ENCODE assay signal across 8 mouse cellular contexts in the genomic region with DNA sequence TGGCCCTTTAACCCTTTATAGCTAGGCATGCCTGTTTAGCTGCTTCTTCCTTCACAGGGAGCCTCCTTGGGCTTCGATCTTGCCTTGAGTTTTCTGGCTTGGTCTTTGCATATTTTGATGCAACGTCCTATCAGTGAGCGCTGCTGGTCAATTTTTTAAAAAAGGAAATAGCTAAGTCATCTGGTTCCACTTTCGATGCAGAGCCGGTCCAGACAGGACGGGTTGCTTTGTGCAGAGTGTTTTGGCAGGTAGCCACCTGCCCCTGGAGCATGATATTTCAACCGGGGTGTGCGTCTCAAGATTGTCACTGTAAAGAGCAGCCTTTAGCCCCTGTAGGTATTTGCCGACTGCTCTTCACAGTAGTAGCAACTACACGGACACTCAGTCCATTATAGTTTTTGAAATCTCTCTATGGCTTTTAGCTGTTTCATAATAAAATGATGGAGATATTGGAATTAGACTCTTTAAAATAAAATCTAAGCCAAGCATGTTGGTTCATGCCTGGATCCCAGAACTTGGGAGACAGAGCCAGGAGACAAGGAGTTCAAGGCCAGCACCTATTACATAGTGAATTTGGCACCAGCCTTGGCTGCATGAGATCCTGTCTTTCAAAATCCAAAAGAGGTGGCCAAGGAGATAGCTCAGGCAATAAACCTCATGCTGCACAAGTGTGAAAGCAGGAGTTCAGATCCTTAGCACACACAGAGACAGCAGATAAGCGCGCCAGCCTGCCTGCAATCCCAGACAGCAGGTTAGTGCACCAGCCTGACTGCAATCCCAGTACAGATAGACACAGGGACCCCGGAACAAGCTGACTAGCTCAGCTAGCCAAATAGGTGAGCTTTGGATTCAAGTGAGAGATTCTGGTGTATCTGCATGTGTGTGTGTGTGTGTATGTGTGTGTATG. TPM values are rescaled to one million over a fixed set of nuclear protein-coding genes. Genes with fewer than 3 reads are reported as not detected.
DNase-seq lines count a peak whose midpoint lies in the region; ATAC-seq and TF ChIP-seq lines count a peak whose summit lies in the region.

No protein-coding gene starts in this region.

- DNase-seq in kidney, postnatal 14 days = peak; percentile 32
- DNase-seq in brain, embryonic 14.5 days (ENCODE audit: low read depth) = peak; percentile 9
- DNase-seq in left cerebral cortex, postnatal 14 days (ENCODE audit: low spot score in 2 of 2) = no peak
- DNase-seq in hindbrain, embryonic 11.5 days (ENCODE audit: low spot score) = no peak
- no peak for DNase-seq in right cerebral cortex, postnatal 25 days

- 71% methylated on average over 13 of the region's 13 CpGs for WGBS in kidney, embryonic 15.5 days
- WGBS in heart, embryonic 16.5 days = 46% methylated on average over 13 of the region's 13 CpGs
- 79% methylated on average over 13 of the region's 13 CpGs for WGBS in hindbrain, embryonic 11.5 days

- no peaks in the 10 kb centered on the region for H3K4me1 ChIP-seq in kidney, embryonic 15.5 days
- 0 out of 2 replicates have a peak, but pooled peaks cover 4% of the 10 kb centered on the region for H3K4me1 ChIP-seq in heart, embryonic 16.5 days (ENCODE audit: control insufficient read depth, insufficient read depth, low read length)
- no peaks in the 10 kb centered on the region for H3K4me1 ChIP-seq in hindbrain, embryonic 11.5 days (replicated peaks; ENCODE audit: control insufficient read depth, insufficient read depth, low read length)

- H3K27ac ChIP-seq in kidney, embryonic 15.5 days = no peak overlapping the region
- no peak overlapping the region for H3K27ac ChIP-seq in heart, embryonic 16.5 days (ENCODE audit: low read length)
- H3K27ac ChIP-seq in hindbrain, embryonic 11.5 days (ENCODE audit: low read depth, low read length) = no peak overlapping the region

- TF ChIP-seq POLR2A in brain, embryonic 14.5 days (IDR thresholded peaks at IDR 0.05; ENCODE audit: borderline replicate concordance, extremely low read depth, insufficient read depth, insufficient read length, poor library complexity, severe bottlenecking) = no peak

- no peaks in the 10 kb centered on the region for H3K27me3 ChIP-seq in kidney, embryonic 15.5 days
- peaks cover 26% of the 10 kb centered on the region for H3K27me3 ChIP-seq in heart, embryonic 16.5 days (ENCODE audit: control insufficient read depth, insufficient read depth, low read length)
- H3K27me3 ChIP-seq in hindbrain, embryonic 11.5 days (ENCODE audit: control insufficient read depth, insufficient read depth, low read length) = no peaks in the 10 kb centered on the region

- no peak overlapping the region for H3K4me3 ChIP-seq in kidney, embryonic 15.5 days (replicated peaks)
- H3K4me3 ChIP-seq in heart, embryonic 16.5 days (ENCODE audit: low read length) = no peak overlapping the region
- H3K4me3 ChIP-seq in hindbrain, embryonic 11.5 days (ENCODE audit: low read depth, low read length) = no peak overlapping the region

- ATAC-seq in kidney, embryonic 15.5 days (replicated peaks; ENCODE audit: low FRiP score) = no peak
- peak; percentile 56; the same call in 1 of the 2 replicates for ATAC-seq in heart, embryonic 16.5 days (replicated peaks; ENCODE audit: extremely low read depth, insufficient read depth, low FRiP score)
- peak; percentile 62 for ATAC-seq in megakaryocyte-erythroid progenitor cell, adult 5-6 weeks (replicated peaks; ENCODE audit: low FRiP score, low TSS enrichment, poor library complexity, severe bottlenecking)
- ATAC-seq in hindbrain, embryonic 11.5 days (ENCODE audit: low FRiP score) = no peak

- intact Hi-C loops in left cerebral cortex, postnatal 14 days (cut with DNase I) = no loop called here

- H3K9ac ChIP-seq in kidney, embryonic 15.5 days = no peak overlapping the region
- no peak overlapping the region for H3K9ac ChIP-seq in heart, embryonic 16.5 days (ENCODE audit: low read length)
- H3K9ac ChIP-seq in hindbrain, embryonic 11.5 days (ENCODE audit: low read depth, low read length) = no peak overlapping the region

- TF ChIP-seq CTCF in brain, embryonic 14.5 days (IDR thresholded peaks at IDR 0.05; ENCODE audit: borderline replicate concordance, extremely low read depth, insufficient read depth, insufficient read length) = no peak

- H3K9me3 ChIP-seq in kidney, embryonic 15.5 days (replicated peaks) = no peaks in the 10 kb centered on the region
- no peaks in the 10 kb centered on the region for H3K9me3 ChIP-seq in heart, embryonic 16.5 days (replicated peaks; ENCODE audit: control insufficient read depth, low read length)
- no peaks in the 10 kb centered on the region for H3K9me3 ChIP-seq in hindbrain, embryonic 11.5 days (ENCODE audit: control insufficient read depth, low read length)

- no peak overlapping the region for H3K4me2 ChIP-seq in kidney, embryonic 15.5 days
- H3K4me2 ChIP-seq in heart, embryonic 16.5 days (ENCODE audit: low read depth, low read length) = 0 out of 2 replicates have a peak overlapping the region, but pooled peaks have one; percentile 27
- no peak overlapping the region for H3K4me2 ChIP-seq in hindbrain, embryonic 11.5 days (replicated peaks; ENCODE audit: low read depth, low read length)

- H3K36me3 ChIP-seq in kidney, embryonic 15.5 days = no peaks in the 10 kb centered on the region
- H3K36me3 ChIP-seq in heart, embryonic 16.5 days (ENCODE audit: control insufficient read depth, insufficient read depth) = no peaks in the 10 kb centered on the region
- no peaks in the 10 kb centered on the region for H3K36me3 ChIP-seq in hindbrain, embryonic 11.5 days (ENCODE audit: control insufficient read depth, insufficient read depth, low read length)

RNA-seq across cellular contexts. Expression of a gene that starts 41.6 kb away (rescaled TPM):
- polyA plus RNA-seq in kidney, embryonic 15.5 days (2015; fragmentation: Nextera tagmentation; extraction: Ambion mirVana) = 73.8 and 76.3 TPM in 2 replicates
- polyA plus RNA-seq in brain, embryonic 14.5 days (2012; rRNA removed) = 54.3 and 57.5 TPM in 2 replicates
- 44.1 and 45.4 TPM in 2 replicates for polyA plus RNA-seq in heart, embryonic 16.5 days (2015; fragmentation: Nextera tagmentation; extraction: Ambion mirVana)
- 29.6 and 36.8 TPM in 2 replicates for total RNA-seq in megakaryocyte-erythroid progenitor cell, adult 5-6 weeks (2014; fragmentation: Nextera tagmentation)
- 27.7 and 28.0 TPM in 2 replicates for total RNA-seq in megakaryocyte-erythroid progenitor cell, adult 5-6 weeks (2017)
- 10 to 100 TPM; 78.4 to 82.1 TPM for total RNA-seq in left cerebral cortex, postnatal 14 days (2021)
- 125 and 129 TPM in 2 replicates for polyA plus RNA-seq in hindbrain, embryonic 11.5 days (2014; fragmentation: Nextera tagmentation; extraction: Ambion mirVana)

Comparison
In these comparisons a context has a peak if more than half of its experiments do, and no peak if none do; other contexts are left out.
1. DNase-seq: peak in kidney, postnatal 14 days (single experiment) and brain, embryonic 14.5 days (single experiment); none in left cerebral cortex, postnatal 14 days (0 of 2), hindbrain, embryonic 11.5 days (single experiment) and right cerebral cortex, postnatal 25 days (single experiment).
2. ATAC-seq: peak in heart, embryonic 16.5 days (single experiment) and megakaryocyte-erythroid progenitor cell, adult 5-6 weeks (single experiment); none in kidney, embryonic 15.5 days (single experiment) and hindbrain, embryonic 11.5 days (single experiment).